Mouse (Mus musculus) kidney, adult 2 months (tissue): ENCODE data around the gene Ago1. TPM values are rescaled to one million over a fixed set of nuclear protein-coding genes. Genes with fewer than 3 reads are reported as not detected.

Experiments used
- DNase-seq: peaks from one replicate; pipeline ENCODE4 v3.0.0; 2021
- H3K27ac ChIP-seq: fragments of 200-500 bp; 2 replicates; pipeline ENCODE4 v1.5.1; 2012; ENCODE audit warnings: low read depth, low read length, control low read depth, inconsistent platforms; ENCODE audit not compliant: insufficient read depth
- H3K27me3 ChIP-seq: fragments of 200-500 bp; replicated peaks from 2 replicates; pipeline ENCODE4 v1.6.1; 2012; ENCODE audit warnings: mild to moderate bottlenecking, moderate library complexity, low read length, inconsistent platforms; ENCODE audit not compliant: control insufficient read depth, insufficient read depth
- H3K36me3 ChIP-seq: fragments of 200-500 bp; 2 replicates; pipeline ENCODE4 v1.6.1; 2012; ENCODE audit warnings: mild to moderate bottlenecking, moderate library complexity, low read length, inconsistent platforms; ENCODE audit not compliant: control insufficient read depth, insufficient read depth
- H3K4me1 ChIP-seq: fragments of 200-500 bp; 2 replicates; pipeline ENCODE4 v1.6.1; 2011; ENCODE audit warnings: low read length; ENCODE audit not compliant: control insufficient read depth, insufficient read depth
- H3K4me3 ChIP-seq: fragments of 200-500 bp; 2 replicates; pipeline ENCODE4 v1.5.1; 2011; ENCODE audit warnings: mild to moderate bottlenecking, low read depth, low read length, control low read depth; ENCODE audit not compliant: insufficient read depth
- CTCF ChIP-seq: fragments of 200-500 bp; conservative IDR thresholded peaks from 2 replicates; pipeline ENCODE4 v1.5.1; 2011; ENCODE audit warnings: low read depth, mild to moderate bottlenecking, control low read depth, low read length, moderate library complexity, mixed read lengths; ENCODE audit not compliant: insufficient read depth, insufficient read length
- POLR2A ChIP-seq: fragments of 200-500 bp; IDR thresholded peaks from one replicate; pipeline ENCODE4 v1.6.1; 2011; ENCODE audit warnings: low read depth, low read length, control low read depth
- WGBS: fragments of 180-500 bp; shearing (Covaris S2); methylation state at CpG from one replicate; pipeline ENCODE4 v1.1.7; 2018; 5-methylcytosine and 5-hydroxymethylcytosine counted together
- polyA plus RNA-seq: library from polyadenylated mRNA; depleted of rRNA; stranded (reverse); fragments of >200 nt; gene quantifications from 2 replicates; pipeline ENCODE4 v1.2.3, GENCODE M21; 2012; rRNA removed

Gene Ago1
- polyA plus RNA-seq, 1 experiment = 21.4 TPM

DNA sequence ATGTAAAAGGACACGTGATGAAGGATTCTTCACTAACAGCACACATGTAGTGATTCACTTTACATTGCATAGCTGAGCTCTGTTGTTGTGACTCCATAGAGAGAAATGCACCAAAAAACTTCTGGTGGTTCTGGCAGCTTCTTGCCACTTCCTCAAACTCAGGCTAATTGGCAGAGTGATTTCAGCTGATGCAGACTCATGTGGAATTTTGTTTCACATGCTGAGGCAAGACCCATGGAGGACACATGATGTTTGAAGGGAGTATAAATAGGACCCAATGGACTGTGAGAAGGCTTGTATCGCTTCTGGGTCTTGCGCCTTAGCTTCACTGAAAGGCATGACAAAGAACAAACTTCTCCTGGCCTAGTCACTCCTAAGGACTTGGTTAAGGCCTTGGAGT is 55.9 kb downstream of the Ago1 start:
- Histone ChIP-seq H3K27ac (no peak overlapping the region), H3K4me1 (no peaks in the 10 kb centered on the region), H3K27me3 (no peaks in the 10 kb centered on the region), H3K36me3 (no peaks in the 10 kb centered on the region), H3K4me3 (no peak overlapping the region)
- 76% methylated on average over 3 of the region's 3 CpGs for WGBS
- no peak for DNase-seq
- TF ChIP-seq POLR2A = no peak
- TF ChIP-seq CTCF = no peak

Other genes starting within 250 kb of the Ago1 start
- 28.3 and 30.3 TPM in 2 replicates for gene Map7d1, start 212.2 kb downstream of the Ago1 start, polyA plus RNA-seq
- gene Trappc3, start 206.3 kb downstream of the Ago1 start, polyA plus RNA-seq = 57.7 and 75.5 TPM in 2 replicates
- gene Col8a2, start 181.8 kb downstream of the Ago1 start, polyA plus RNA-seq = 0.27 and 0.31 TPM in 2 replicates
- 36.0 and 43.0 TPM in 2 replicates for gene Adprhl2, start 146.9 kb downstream of the Ago1 start, polyA plus RNA-seq
- gene Tekt2, start 142.9 kb downstream of the Ago1 start, polyA plus RNA-seq = 1.1 and 2.0 TPM in 2 replicates
- 7.9 and 13.6 TPM in 2 replicates for gene Ago3, start 39.0 kb downstream of the Ago1 start, polyA plus RNA-seq
- 0.95 and 1.1 TPM in 2 replicates for gene Ago4, start 64.9 kb upstream of the Ago1 start, polyA plus RNA-seq
- 0.11 and 0.14 TPM in 2 replicates for gene Clspn, start 88.4 kb upstream of the Ago1 start, polyA plus RNA-seq
- gene 5730409E04Rik, start 141.2 kb upstream of the Ago1 start, polyA plus RNA-seq = 6.9 and 7.5 TPM in 2 replicates
- 180 and 189 TPM in 2 replicates for gene Psmb2, start 209.0 kb upstream of the Ago1 start, polyA plus RNA-seq